Mouse (Mus musculus): ENCODE measurements around the gene Acadvl. TPM values are rescaled to one million over a fixed set of nuclear protein-coding genes. Genes with fewer than 3 reads are reported as not detected.

The Acadvl gene
- total RNA-seq, 2 experiments from 2014 or later: 56.4 to 67.1 TPM

DNA sequence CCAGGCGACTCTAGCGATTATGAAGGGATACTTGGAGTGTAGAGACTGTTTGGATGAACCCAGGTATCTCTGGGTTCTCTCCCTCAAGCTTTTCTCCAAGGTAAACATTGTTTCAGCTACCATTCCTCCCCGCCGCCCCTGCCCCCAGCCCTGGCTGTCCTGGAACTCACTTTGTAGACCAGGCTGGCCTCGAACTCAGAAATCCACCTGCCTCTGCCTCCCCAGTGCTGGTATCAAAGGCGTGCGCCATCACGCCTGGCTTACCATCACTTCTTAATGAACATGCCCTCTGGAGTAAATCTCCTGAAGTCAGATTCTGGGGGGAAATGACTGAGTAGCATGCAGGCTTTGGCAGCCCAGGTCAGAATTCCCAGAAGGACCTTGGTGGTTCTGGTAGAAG, 33.0 kb downstream of the Acadvl start, which contains the start of gene Elp5:
TSS of gene Elp5 (minus strand) at position 293 of the 400 bp plus-strand sequence.
- no peak for DNase-seq (ENCODE audit: low spot score in 2 of 2)

DNA sequence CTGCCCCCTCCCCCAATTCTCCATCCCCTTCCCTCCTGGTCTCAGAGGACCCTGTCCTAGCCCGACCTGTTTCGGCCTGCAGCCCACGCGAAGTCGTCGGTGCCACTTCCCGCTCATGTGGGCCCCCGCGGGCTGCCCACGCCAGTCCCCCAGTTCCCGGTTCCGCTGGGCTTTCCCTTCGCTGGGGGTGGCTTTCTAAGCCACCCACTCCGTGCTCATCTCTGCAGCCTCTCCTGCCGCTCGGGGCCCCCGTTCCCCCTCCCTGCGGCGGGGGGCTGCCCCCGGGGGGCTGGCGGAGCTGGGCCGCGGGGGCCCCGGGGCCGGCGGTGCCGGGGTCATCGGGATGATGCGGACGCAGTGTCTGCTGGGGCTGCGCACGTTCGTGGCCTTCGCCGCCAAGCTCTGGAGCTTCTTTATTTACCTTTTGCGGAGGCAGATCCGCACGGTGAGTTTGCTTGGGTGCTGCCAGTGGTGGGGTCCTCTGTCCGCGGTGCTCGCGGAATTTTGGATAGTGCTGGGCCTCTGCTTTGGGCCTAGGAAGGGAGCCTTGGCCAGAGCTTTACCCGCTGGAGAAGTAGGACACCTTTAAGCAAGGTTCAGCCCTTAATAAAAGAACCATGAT, 34.0 kb downstream of the Acadvl start, which contains the start of gene Ctdnep1:
TSS of gene Ctdnep1 (plus strand) at position 16 of the 622 bp plus-strand sequence.
- DNase-seq (ENCODE audit: low spot score in 2 of 2): no peak

DNA sequence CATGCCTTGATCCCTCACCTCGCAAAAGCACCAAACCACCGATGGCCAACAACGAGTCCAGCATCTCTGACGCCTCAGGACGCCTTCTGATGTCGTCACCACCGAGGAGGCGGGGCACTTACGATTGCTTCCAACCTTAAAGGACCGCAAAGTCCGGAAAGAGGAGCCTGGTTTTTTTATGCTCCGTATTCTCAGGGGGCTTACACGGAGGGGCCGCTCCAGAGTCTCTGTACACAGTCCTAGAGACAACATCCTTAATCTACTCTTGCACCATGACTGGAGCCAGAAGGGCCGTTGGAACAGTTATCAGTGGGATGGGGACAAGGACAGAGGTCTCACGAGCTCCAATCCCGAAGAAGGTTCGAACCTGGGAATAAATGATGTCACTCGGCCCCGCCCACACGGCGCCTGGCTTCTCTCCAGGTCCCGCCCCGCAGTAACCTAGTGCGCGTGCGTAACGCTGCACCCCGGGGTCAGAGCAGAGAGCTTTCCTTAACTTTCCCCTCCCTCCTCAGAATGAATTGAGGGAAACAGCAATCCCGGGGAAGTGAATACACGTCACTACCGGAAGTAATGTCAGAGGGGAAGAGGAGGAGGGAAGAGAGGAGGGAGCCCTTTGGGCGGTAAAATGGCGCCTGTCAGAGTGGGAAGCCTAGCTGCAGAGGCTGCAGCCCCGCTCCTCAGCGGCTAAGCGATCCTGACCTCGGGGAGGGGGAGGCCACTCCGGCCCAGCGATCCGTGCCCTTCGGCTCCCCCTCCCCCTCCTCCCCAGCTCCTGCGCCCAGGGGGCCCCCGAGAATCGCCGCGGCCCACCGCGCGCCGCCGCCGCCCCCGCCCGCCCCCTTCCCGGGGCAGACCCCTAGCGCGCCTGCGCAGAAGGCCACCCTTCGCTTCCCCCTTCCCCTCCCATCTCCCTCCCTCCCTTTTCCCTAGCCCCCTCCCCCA, 34.7 kb downstream of the Acadvl start:
- peak; percentile 99 to 100 for DNase-seq (ENCODE audit: low spot score in 2 of 2)

DNA sequence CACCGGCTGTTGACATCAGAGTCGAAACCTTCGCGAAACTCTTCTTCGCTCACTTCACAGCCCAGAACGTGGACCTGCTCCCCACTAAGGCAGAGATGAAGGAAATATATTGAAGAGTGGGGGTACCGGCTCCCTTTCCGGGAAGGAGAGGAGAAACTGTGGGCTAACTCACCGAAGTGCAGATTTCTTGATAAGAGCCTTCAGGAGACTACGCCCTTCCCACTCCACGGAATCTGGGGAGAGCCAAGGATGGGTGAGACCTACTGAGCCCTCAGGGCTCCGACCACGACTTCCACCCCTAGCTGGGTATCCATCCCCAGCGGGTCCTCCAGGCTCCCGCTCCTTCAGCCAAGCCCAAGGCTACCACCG, 35.4 kb downstream of the Acadvl start:
- DNase-seq (ENCODE audit: low spot score in 2 of 2): no peak

DNA sequence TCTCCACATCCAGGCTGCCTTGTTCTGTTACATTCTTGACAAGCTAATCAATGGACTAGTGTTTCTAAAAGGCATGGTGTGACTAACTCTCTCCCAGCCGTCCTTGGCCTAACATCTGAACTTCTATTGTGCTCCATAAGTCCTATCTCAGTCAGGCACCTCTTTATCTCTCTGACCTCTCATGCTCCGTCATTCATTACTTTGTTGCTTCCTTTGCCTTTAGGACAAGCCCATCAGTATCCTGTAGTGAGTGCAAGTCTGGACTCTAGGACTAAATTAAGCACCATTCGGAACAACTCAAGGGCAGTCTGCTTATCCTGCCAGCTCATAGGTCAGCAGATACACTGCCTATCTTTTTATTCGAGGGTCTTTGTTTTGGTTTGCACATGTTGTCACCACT, 38.9 kb downstream of the Acadvl start:
- DNase-seq (ENCODE audit: low spot score in 2 of 2): no peak

DNA sequence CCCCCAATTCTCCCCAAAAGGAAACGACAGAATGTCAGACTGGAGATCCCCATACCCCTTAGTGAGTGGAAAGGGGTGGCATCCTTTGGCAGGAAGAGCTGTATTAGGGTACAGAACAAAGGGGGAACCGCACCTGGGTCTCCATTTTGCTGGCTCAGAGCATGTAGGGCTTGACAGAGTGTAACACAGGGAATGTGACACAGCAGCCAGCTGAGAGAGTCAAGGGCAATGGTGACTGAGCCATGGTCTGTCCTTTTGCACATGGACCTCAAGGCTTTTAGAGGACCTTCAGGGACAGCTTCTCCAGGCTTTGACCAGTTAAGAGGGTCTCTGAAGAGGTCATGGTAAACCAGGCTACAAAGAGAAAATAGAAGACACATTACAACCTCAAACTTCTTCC, 40.3 kb downstream of the Acadvl start:
- no peak for DNase-seq (ENCODE audit: low spot score in 2 of 2)

DNA sequence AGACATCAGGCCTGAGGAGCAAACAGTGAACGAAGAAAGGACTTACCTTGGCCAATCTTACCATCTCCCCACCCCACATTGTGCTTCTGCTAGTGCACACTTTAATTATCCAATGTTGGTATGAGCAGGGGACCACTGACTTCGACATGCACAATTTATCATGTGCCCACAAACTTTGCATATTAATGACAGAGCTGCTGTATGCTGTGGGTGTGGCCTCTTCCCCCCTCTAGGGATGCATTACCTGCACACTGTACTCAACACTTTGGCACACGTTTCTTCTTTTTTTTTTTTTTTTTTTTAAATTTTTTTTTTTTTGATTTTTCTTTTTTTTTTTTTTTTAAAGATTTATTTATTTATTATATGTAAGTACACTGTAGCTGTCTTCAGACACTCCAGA, 44.4 kb downstream of the Acadvl start:
- DNase-seq (ENCODE audit: low spot score in 2 of 2): no peak

DNA sequence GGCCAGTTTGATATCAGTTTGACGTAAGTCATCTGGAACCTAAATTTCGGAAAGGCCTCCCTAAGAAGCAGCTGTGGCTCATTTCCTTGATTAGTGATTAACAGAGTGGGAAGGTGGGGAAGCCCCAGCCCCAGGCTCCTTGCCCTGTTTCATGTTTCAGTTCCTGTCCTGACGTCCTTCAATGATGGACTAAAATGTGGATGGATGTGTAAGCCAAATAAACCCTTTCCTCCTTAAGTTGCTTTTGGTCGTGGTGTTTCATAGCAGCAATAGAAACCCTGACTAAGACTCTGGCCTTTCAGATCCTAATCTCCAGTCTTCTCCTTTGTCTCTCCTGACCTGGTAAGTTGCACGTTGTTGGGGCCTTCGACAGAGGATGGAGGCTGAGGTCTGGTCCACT, 45.0 kb downstream of the Acadvl start:
- DNase-seq (ENCODE audit: low spot score in 2 of 2): no peak

DNA sequence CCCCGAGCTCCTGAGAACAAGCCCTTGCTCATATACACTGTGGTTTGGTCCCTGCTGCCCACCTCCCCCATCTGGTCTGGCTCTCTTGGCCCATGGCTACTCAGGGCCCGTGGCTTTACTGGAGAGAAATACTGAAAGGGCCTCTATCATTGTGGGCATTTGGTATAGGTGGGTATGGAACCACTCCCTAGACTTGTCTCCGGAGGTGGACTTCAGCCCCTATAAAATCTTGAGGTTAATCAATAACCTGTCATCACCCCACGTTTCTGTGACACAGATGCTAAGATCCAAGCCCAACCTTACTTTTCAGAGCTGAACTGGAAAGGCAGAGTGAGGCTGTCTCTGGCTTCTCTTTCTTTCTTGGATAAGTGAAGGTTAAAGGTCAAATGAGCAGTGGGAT, 46.4 kb downstream of the Acadvl start:
- no peak for DNase-seq (ENCODE audit: low spot score in 2 of 2)

DNA sequence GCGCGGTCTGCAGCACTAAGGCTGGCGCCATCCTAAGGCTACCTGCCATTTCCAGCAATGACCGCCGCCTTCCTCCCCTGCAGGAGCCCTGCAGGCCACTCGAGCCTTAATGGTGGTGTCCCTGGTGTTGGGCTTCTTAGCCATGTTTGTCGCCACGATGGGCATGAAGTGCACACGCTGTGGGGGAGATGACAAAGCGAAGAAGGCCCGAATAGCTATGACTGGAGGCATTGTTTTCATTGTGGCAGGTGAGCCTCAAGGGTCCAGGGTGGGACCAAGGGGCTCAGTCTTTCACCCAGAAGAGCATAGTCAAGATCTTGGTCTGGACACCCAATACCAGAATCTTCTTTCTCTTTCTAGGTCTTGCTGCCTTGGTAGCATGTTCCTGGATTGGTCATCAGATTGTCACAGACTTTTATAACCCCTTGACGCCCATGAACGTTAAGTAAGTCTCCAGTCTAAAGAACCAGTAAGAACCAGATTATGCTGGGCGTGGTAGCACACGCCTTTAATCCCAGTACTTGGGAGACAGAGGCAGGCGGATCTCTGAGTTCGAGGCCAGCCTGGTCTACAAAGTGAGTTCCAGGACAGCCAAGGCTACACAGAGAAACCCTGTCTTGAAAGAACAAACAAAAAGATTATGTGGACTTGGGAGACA, 48.2 kb downstream of the Acadvl start:
- DNase-seq (ENCODE audit: low spot score in 2 of 2): no peak

DNA sequence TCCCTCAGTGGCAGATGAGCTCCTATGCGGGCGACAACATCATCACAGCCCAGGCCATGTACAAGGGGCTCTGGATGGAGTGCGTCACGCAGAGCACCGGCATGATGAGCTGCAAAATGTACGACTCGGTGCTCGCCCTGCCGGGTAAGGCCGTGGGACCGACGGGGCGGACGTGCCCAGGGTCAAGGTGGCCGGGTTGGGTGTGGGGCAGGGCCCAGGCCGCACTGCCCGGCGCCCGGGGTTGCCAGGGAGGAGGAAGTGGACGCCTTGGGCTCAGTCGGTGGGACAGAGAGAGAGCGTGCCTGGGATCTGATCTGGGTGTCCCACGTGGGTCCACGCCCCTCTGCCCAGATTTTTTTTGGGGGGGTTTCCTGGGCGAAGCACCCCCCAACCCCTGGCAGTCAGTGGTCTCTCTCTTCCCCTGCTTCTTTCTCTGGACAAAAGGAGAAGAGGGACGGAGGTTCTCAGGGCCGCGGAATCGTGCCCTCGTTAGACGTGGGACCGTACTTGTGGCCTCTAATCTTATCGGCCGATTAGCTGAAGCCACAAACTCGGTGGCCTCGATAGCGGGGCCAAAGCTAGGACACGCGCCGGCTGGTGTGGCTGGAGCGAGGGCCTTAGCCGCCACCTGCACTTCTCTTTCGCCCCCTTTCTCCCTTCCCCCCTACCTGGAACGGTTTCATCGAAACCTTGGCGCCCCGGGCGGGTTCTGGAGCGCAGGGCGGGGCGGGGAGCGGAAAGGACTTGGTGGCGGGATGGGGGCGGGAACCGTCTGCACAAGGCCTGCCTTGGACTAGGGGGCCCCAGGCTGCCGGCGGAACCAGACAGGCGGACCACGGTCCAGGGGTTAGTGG, 49.0 kb downstream of the Acadvl start:
- no peak for DNase-seq (ENCODE audit: low spot score in 2 of 2)

DNA sequence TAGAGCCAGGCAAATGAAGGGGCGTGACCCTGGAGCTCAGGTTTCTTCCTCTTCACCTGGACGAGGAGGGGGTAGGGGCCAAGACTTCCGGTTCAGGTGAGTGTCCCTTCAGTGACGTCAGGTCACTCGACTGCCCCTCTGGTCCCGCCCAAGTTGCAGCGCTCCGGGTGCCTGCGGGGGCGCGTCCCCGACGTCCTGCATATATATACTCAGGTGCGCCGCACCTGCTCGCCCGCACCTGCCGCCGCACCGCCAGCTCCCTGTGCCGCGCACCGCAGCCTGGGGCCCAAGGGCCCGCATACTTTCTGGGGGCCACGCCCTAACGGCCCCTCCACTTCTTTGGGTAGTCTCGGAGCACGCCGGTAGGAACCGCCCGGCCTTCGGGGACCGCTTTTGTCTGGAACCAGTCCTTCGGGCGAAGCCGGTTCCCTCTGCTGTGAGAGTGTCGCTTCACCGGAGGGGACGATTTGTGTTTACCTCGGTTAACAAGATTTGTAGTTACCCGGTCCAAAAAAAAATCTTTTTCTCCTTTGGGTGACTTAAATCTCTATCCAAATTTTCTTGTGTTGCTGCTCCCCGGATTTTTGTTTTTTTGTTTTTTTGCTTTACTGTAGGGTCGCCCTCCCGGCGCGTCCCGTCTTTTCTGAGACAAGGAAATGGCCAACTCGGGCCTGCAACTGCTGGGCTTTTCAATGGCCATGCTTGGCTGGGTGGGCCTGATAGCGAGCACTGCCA, 49.8 kb downstream of the Acadvl start:
- no peak for DNase-seq (ENCODE audit: low spot score in 2 of 2)

DNA sequence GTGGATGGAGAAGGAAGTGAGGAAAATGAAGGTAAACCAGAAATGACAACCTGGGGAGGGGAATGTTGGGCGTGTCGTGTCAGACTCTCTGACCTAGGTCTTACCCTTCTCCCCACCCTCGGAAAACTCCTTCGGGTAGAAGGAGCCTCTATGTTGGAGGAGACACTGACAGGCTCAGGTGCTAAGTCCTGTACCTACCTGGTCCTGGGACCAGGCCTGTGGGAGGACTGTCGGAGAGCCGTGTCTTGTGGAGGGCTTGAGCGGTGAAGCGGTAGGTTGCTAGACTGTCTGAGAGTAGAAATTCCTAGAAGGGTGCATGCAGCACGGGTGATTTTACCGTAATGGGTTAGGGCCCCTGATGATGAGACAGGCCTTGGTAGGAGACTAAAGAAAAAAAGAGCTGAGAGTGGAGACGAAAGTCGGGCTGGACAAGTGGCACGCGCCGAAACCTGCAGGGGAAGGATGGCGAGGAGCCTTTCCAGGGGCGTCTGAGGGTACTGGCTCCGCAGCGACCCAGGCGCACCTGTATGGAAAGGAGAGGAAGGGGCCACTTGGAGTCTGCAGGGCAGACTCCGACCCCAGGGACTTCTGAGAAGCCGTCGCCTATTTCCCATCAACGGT, 50.5 kb downstream of the Acadvl start, which contains the start of gene Cldn7:
TSS of gene Cldn7 (plus strand) at position 130 of the 621 bp plus-strand sequence.
- DNase-seq (ENCODE audit: low spot score in 2 of 2): no peak

DNA sequence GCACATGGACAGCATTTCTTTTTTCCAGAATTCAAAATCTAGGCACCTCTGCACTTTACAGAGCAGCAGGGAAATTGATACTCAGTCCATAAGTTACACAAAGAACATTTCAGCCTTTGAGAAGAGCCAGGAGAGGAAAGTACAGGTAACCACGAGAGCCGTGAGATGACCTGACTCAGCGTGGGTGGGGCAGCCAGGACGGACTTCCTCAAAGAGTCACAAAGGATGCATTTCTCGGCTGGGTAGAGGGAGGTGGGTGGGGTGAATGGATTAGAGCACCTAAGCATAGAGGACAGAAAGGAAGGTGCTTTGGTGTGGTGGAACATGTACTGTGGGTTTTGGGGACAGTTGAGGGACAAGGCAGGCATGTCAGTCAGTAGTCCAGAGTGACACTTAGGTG, 53.4 kb downstream of the Acadvl start:
- no peak for DNase-seq (ENCODE audit: low spot score in 2 of 2)

DNA sequence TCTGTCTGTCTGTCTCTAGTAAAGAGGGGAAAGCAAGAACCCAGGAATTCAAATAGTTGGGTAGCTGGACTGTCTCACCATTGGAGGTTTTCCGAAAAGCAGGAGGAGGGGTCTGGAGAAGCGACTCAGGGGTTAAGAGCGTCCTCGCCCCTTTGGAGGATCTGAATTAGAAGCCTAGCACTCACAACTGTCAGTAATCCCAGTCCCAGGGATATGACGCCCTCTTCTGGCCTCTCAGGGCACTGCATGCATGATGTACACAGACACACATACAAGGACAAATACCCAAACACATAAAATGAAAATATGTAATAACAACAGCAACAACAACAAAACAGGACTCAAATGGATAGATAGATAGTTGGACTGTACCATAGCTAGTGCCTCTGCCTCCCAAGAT, 54.6 kb downstream of the Acadvl start:
- no peak for DNase-seq (ENCODE audit: low spot score in 2 of 2)

Small RNA genes lying within 50 kb of the gene (microRNA-seq; reads per million reads assigned to microRNA genes)
- gene Gm44349 (0 reads per million in 2 experiments), gene Mir324 (6,279 to 6,581 reads per million in 2 experiments)

Other genes starting within 250 kb of the Acadvl start
- gene Zbtb4, start 249.5 kb downstream of the Acadvl start, total RNA-seq (2021): 100 to 1,000 TPM; 147 to 152 TPM
- 1 to 10 TPM in 1 of 2 experiments, under 1 TPM in 1; 0.52 to 1.0 TPM for gene Chrnb1, start 219.5 kb downstream of the Acadvl start, total RNA-seq (2021)
- gene Fgf11, start 213.6 kb downstream of the Acadvl start, total RNA-seq (2021): 10 to 100 TPM; 27.4 to 27.6 TPM
- not detected for gene Tmem102, start 209.8 kb downstream of the Acadvl start, total RNA-seq (2021)
- not detected for gene Gm39566, start 200.1 kb downstream of the Acadvl start, total RNA-seq (2021)
- gene Spem2, start 196.9 kb downstream of the Acadvl start, total RNA-seq (2021): not detected
- gene Spem1, start 193.2 kb downstream of the Acadvl start, total RNA-seq (2021): under 1 TPM in 1 of 2 experiments, not detected in 1; 0.62 TPM
- 100 to 1,000 TPM; 191 to 196 TPM for gene Nlgn2, start 177.6 kb downstream of the Acadvl start, total RNA-seq (2021)
- 100 to 1,000 TPM; 110 to 117 TPM for gene Tmem256, start 176.9 kb downstream of the Acadvl start, total RNA-seq (2021)
- 10 to 100 TPM; 15.9 to 16.1 TPM for gene Plscr3, start 169.0 kb downstream of the Acadvl start, total RNA-seq (2021)
- gene Tnk1, start 156.7 kb downstream of the Acadvl start, total RNA-seq (2021): not detected
- not detected for gene Tmem95, start 137.4 kb downstream of the Acadvl start, total RNA-seq (2021)
- gene Kctd11, start 134.0 kb downstream of the Acadvl start, total RNA-seq (2021): 1 to 10 TPM; 1.3 to 1.4 TPM
- gene Acap1, start 119.9 kb downstream of the Acadvl start, total RNA-seq (2021): not detected
- under 1 TPM; 0.17 to 0.58 TPM for gene 2810408A11Rik, start 114.4 kb downstream of the Acadvl start, total RNA-seq (2021)
- 100 to 1,000 TPM; 108 to 114 TPM for gene Neurl4, start 114.3 kb downstream of the Acadvl start, total RNA-seq (2021)
- 10 to 100 TPM; 35.7 to 36.1 TPM for gene Gps2, start 101.5 kb downstream of the Acadvl start, total RNA-seq (2021)
- 100 to 1,000 TPM; 438 to 463 TPM for gene Eif5a, start 93.5 kb downstream of the Acadvl start, total RNA-seq (2021)
- gene Ybx2, start 79.6 kb downstream of the Acadvl start, total RNA-seq (2021): 1 to 10 TPM; 8.7 to 9.2 TPM
- gene Slc2a4, start 67.2 kb downstream of the Acadvl start, total RNA-seq (2021): 1 to 10 TPM; 3.4 to 3.5 TPM
- not detected for gene Cldn7, start 50.6 kb downstream of the Acadvl start, total RNA-seq (2021)
- gene Ctdnep1, start 34.3 kb downstream of the Acadvl start, total RNA-seq (2021): 100 to 1,000 TPM; 110 to 111 TPM
- gene Elp5, start 32.9 kb downstream of the Acadvl start, total RNA-seq (2021): 10 to 100 TPM; 76.7 to 80.1 TPM
- gene Gabarap, start 24.3 kb downstream of the Acadvl start, total RNA-seq (2021): 100 to 1,000 TPM; 238 to 240 TPM
- gene Phf23, start 19.6 kb downstream of the Acadvl start, total RNA-seq (2021): 10 to 100 TPM; 50.3 TPM
- 10 to 100 TPM; 33.0 to 38.7 TPM for gene Dvl2, start 14.8 kb downstream of the Acadvl start, total RNA-seq (2021)
- 100 to 1,000 TPM; 846 to 862 TPM for gene Dlg4, start 1.5 kb upstream of the Acadvl start, total RNA-seq (2021)
- under 1 TPM; 0.84 to 0.99 TPM for gene Asgr1, start 38.7 kb upstream of the Acadvl start, total RNA-seq (2021)
- not detected for gene Asgr2, start 77.2 kb upstream of the Acadvl start, total RNA-seq (2021)
- gene Mgl2, start 114.9 kb upstream of the Acadvl start, total RNA-seq (2021): under 1 TPM; 0.45 to 0.66 TPM
- under 1 TPM; 0.71 to 0.92 TPM for gene Clec10a, start 140.8 kb upstream of the Acadvl start, total RNA-seq (2021)
- 10 to 100 TPM; 28.6 to 30.6 TPM for gene Slc16a11, start 197.3 kb upstream of the Acadvl start, total RNA-seq (2021)
- gene Slc16a13, start 205.7 kb upstream of the Acadvl start, total RNA-seq (2021): 1 to 10 TPM; 6.2 to 9.0 TPM
- 1 to 10 TPM in 1 of 2 experiments, under 1 TPM in 1; 0.92 to 1.1 TPM for gene Bcl6b, start 214.4 kb upstream of the Acadvl start, total RNA-seq (2021)
- 10 to 100 TPM; 39.7 to 45.9 TPM for gene 0610010K14Rik, start 222.5 kb upstream of the Acadvl start, total RNA-seq (2021)
- 1 to 10 TPM; 5.6 to 6.7 TPM for gene Gm21988, start 224.4 kb upstream of the Acadvl start, total RNA-seq (2021)
- 100 to 1,000 TPM; 262 to 272 TPM for gene Rnasek, start 224.4 kb upstream of the Acadvl start, total RNA-seq (2021)
- gene Alox12, start 239.9 kb upstream of the Acadvl start, total RNA-seq (2021): under 1 TPM; 0.15 to 0.27 TPM